Mouse (Mus musculus) MEL (cell line): ENCODE results near the gene Agap2. TPM values are rescaled to one million over a fixed set of nuclear protein-coding genes. Genes with fewer than 3 reads are reported as not detected.

Source experiments
- DNase-seq: peaks from one replicate; pipeline ENCODE4 v3.0.0; 2011; ENCODE audit warnings: low read depth, low spot score
- H3K27ac ChIP-seq: 2 replicates; pipeline ENCODE4 v1.5.1; 2012; ENCODE audit warnings: low read depth, mild to moderate bottlenecking, control low read depth, low read length, moderate library complexity; ENCODE audit not compliant: control insufficient read depth
- H3K27me3 ChIP-seq, 2 experiments: fragments of 150-350 bp in 1 of 2; sonication (generic) in 1 of 2; 2 replicates each; pipeline ENCODE4 v1.6.1; 2012; ENCODE audit warnings: low read length in 2 of 2, mild to moderate bottlenecking in 2 of 2, improper control_type of control experiment in 1 of 2, moderate library complexity in 1 of 2; ENCODE audit not compliant: insufficient read depth in 2 of 2, control insufficient read depth in 1 of 2
- H3K36me3 ChIP-seq, 2 experiments: 2 replicates each; pipeline ENCODE4 v1.6.1; 2012 to 2014; ENCODE audit warnings: low read length in 2 of 2, improper control_type of control experiment in 1 of 2, inconsistent platforms in 1 of 2, mild to moderate bottlenecking in 1 of 2; ENCODE audit not compliant: insufficient read depth in 2 of 2, control insufficient read depth in 1 of 2
- H3K4me1 ChIP-seq, 2 experiments: fragments of 150-350 bp in 1 of 2; sonication (generic) in 1 of 2; 2 replicates each; pipeline ENCODE4 v1.6.1; 2012; ENCODE audit warnings: low read length in 2 of 2, improper control_type of control experiment in 1 of 2, mild to moderate bottlenecking in 1 of 2; ENCODE audit not compliant: insufficient read depth in 2 of 2, control insufficient read depth in 1 of 2
- H3K4me3 ChIP-seq, 2 experiments: fragments of 150-350 bp in 1 of 2; sonication (generic) in 1 of 2; 2 replicates each; pipeline ENCODE4 v1.5.1; 2012; ENCODE audit warnings: low read depth in 2 of 2, low read length in 2 of 2, mild to moderate bottlenecking in 2 of 2, moderate library complexity in 2 of 2, control low read depth in 1 of 2, improper control_type of control experiment in 1 of 2; ENCODE audit not compliant: control insufficient read depth in 1 of 2, insufficient read depth in 1 of 2
- H3K79me2 ChIP-seq: 2 replicates; pipeline ENCODE4 v1.6.1; 2012; ENCODE audit warnings: mild to moderate bottlenecking, low read length, moderate library complexity; ENCODE audit not compliant: control insufficient read depth, poor library complexity, insufficient read depth
- H3K9ac ChIP-seq: 2 replicates; pipeline ENCODE4 v1.6.1; 2012; ENCODE audit warnings: low read depth, mild to moderate bottlenecking, control low read depth, low read length, moderate library complexity; ENCODE audit not compliant: control insufficient read depth, poor library complexity, severe bottlenecking
- H3K9me3 ChIP-seq: fragments of 150-350 bp; sonication (generic); replicated peaks from 2 replicates; pipeline ENCODE4 v1.6.1; 2012; ENCODE audit warnings: mild to moderate bottlenecking, low read length, improper control_type of control experiment, moderate library complexity; ENCODE audit not compliant: insufficient read depth
- BHLHE40 ChIP-seq: IDR thresholded peaks from 2 replicates; pipeline ENCODE4 v1.6.1; 2012; ENCODE audit warnings: low read depth, mild to moderate bottlenecking, inconsistent platforms, low read length, improper control_type of control experiment, borderline replicate concordance
- CHD1 ChIP-seq: IDR thresholded peaks from 2 replicates; pipeline ENCODE4 v1.6.1; 2012; ENCODE audit warnings: low read depth, mild to moderate bottlenecking, inconsistent platforms, low read length, improper control_type of control experiment
- CHD2 ChIP-seq: IDR thresholded peaks from 2 replicates; pipeline ENCODE4 v1.6.1; 2011; ENCODE audit warnings: low read length, improper control_type of control experiment
- CTCF ChIP-seq, 3 experiments: IDR thresholded peaks in 2 of 3; conservative IDR thresholded peaks in 1 of 3; 2 replicates each; pipeline ENCODE4 v1.5.1; 2011 to 2012; ENCODE audit warnings: low read length in 3 of 3, low read depth in 2 of 3, mild to moderate bottlenecking in 2 of 3, improper control_type of control experiment in 1 of 3, inconsistent platforms in 1 of 3, mixed read lengths in 1 of 3, moderate library complexity in 1 of 3; ENCODE audit not compliant: control insufficient read depth in 1 of 3, insufficient read depth in 1 of 3, poor library complexity in 1 of 3, severe bottlenecking in 1 of 3
- E2F4 ChIP-seq: IDR thresholded peaks from 2 replicates; pipeline ENCODE4 v1.6.1; 2011; ENCODE audit warnings: low read depth, low read length, improper control_type of control experiment, borderline replicate concordance
- ETS1 ChIP-seq: IDR thresholded peaks from 2 replicates; pipeline ENCODE4 v1.6.1; 2012; ENCODE audit warnings: low read depth, mild to moderate bottlenecking, inconsistent platforms, low read length, improper control_type of control experiment, moderate library complexity
- GABPA ChIP-seq: IDR thresholded peaks from 2 replicates; pipeline ENCODE4 v1.6.1; 2012; ENCODE audit warnings: low read depth, mild to moderate bottlenecking, inconsistent platforms, low read length, improper control_type of control experiment, moderate library complexity
- GATA1 ChIP-seq: IDR thresholded peaks from 2 replicates; pipeline ENCODE4 v1.6.1; 2011; ENCODE audit warnings: low read depth, low read length, improper control_type of control experiment
- JUND ChIP-seq: IDR thresholded peaks from 2 replicates; pipeline ENCODE4 v1.6.1; 2011; ENCODE audit warnings: low read depth, mild to moderate bottlenecking, improper control_type of control experiment, low read length
- KAT2A ChIP-seq: conservative IDR thresholded peaks from 2 replicates; pipeline ENCODE4 v1.6.1; 2012; ENCODE audit warnings: low read depth, low read length, improper control_type of control experiment, inconsistent platforms
- MAFK ChIP-seq: IDR thresholded peaks from 2 replicates; pipeline ENCODE4 v1.6.1; 2011; ENCODE audit warnings: low read depth, mild to moderate bottlenecking, low read length, improper control_type of control experiment, borderline replicate concordance
- MAX ChIP-seq: IDR thresholded peaks from 2 replicates; pipeline ENCODE4 v1.6.1; 2011; ENCODE audit warnings: low read length, improper control_type of control experiment
- MXI1 ChIP-seq: IDR thresholded peaks from 2 replicates; pipeline ENCODE4 v1.6.1; 2011; ENCODE audit warnings: mild to moderate bottlenecking, low read depth, low read length, improper control_type of control experiment
- MYB ChIP-seq: IDR thresholded peaks from 2 replicates; pipeline ENCODE4 v1.6.1; 2011; ENCODE audit warnings: mild to moderate bottlenecking, low read depth, low read length, improper control_type of control experiment
- MYC ChIP-seq: IDR thresholded peaks from 2 replicates; pipeline ENCODE4 v1.6.1; 2011; ENCODE audit warnings: low read depth, mild to moderate bottlenecking, low read length, improper control_type of control experiment, moderate library complexity
- NRF1 ChIP-seq: IDR thresholded peaks from 2 replicates; pipeline ENCODE4 v1.6.1; 2014; ENCODE audit warnings: low read depth, mild to moderate bottlenecking, inconsistent platforms, low read length, improper control_type of control experiment, moderate library complexity; ENCODE audit not compliant: poor library complexity, insufficient read depth, severe bottlenecking
- POLR2A ChIP-seq, 2 experiments: IDR thresholded peaks; 2 replicates each; pipeline ENCODE4 v1.6.1; 2011 to 2012; ENCODE audit warnings: low read length in 2 of 2, mild to moderate bottlenecking in 2 of 2, control low read depth in 1 of 2, improper control_type of control experiment in 1 of 2, low read depth in 1 of 2, moderate library complexity in 1 of 2; ENCODE audit not compliant: control insufficient read depth in 1 of 2, insufficient read depth in 1 of 2, poor library complexity in 1 of 2
- POLR2AphosphoS2 ChIP-seq: IDR thresholded peaks from 2 replicates; pipeline ENCODE4 v1.6.1; 2011; ENCODE audit warnings: low read length, improper control_type of control experiment
- POLR2AphosphoS5 ChIP-seq: IDR thresholded peaks from 2 replicates; pipeline ENCODE4 v1.6.1; 2012; ENCODE audit warnings: low read depth, borderline replicate concordance, mild to moderate bottlenecking, inconsistent platforms, low read length, moderate library complexity, mixed read lengths
- RAD21 ChIP-seq: IDR thresholded peaks from 2 replicates; pipeline ENCODE4 v1.6.1; 2011; ENCODE audit warnings: mild to moderate bottlenecking, low read depth, low read length, improper control_type of control experiment
- SIN3A ChIP-seq: IDR thresholded peaks from 2 replicates; pipeline ENCODE4 v1.6.1; 2012; ENCODE audit warnings: low read length, improper control_type of control experiment, inconsistent platforms
- SMC3 ChIP-seq: IDR thresholded peaks from 2 replicates; pipeline ENCODE4 v1.6.1; 2011; ENCODE audit warnings: low read depth, low read length, improper control_type of control experiment
- TAL1 ChIP-seq: IDR thresholded peaks from 2 replicates; pipeline ENCODE4 v1.6.1; 2012; ENCODE audit warnings: mild to moderate bottlenecking, inconsistent platforms, low read length, moderate library complexity, mixed read lengths
- TBP ChIP-seq: IDR thresholded peaks from 2 replicates; pipeline ENCODE4 v1.8.0; 2011; ENCODE audit warnings: low read depth, low read length, improper control_type of control experiment
- UBTF ChIP-seq: IDR thresholded peaks from 2 replicates; pipeline ENCODE4 v1.6.1; 2012; ENCODE audit warnings: low read depth, mild to moderate bottlenecking, inconsistent platforms, low read length, improper control_type of control experiment, moderate library complexity, borderline replicate concordance; ENCODE audit not compliant: insufficient read depth
- USF1 ChIP-seq: IDR thresholded peaks from 2 replicates; pipeline ENCODE4 v1.6.1; 2014; ENCODE audit warnings: low read depth, mild to moderate bottlenecking, inconsistent platforms, low read length, improper control_type of control experiment, moderate library complexity
- USF2 ChIP-seq, 2 experiments: IDR thresholded peaks; 2 replicates each; pipeline ENCODE4 v1.6.1; 2011 to 2012; ENCODE audit warnings: improper control_type of control experiment in 2 of 2, low read length in 2 of 2, borderline replicate concordance in 1 of 2, inconsistent platforms in 1 of 2, low read depth in 1 of 2, mild to moderate bottlenecking in 1 of 2; ENCODE audit not compliant: insufficient read depth in 1 of 2
- ZKSCAN1 ChIP-seq: IDR thresholded peaks from 2 replicates; pipeline ENCODE4 v1.6.1; 2012; ENCODE audit warnings: low read depth, mild to moderate bottlenecking, inconsistent platforms, low read length, improper control_type of control experiment, moderate library complexity
- ZMIZ1 ChIP-seq: IDR thresholded peaks from 2 replicates; pipeline ENCODE4 v1.6.1; 2012; ENCODE audit warnings: low read depth, mild to moderate bottlenecking, inconsistent platforms, low read length, improper control_type of control experiment, moderate library complexity
- polyA plus RNA-seq, 2 experiments: library from polyadenylated mRNA; stranded (reverse) in 1 of 2; unstranded in 1 of 2; fragments of >175 nt in 1 of 2; fragments of >200 nt in 1 of 2; gene quantifications; 2 replicates each; pipeline versions ENCODE4 v1.2.1 to v1.2.4; 2012; ENCODE audit warnings: low replicate concordance in 2 of 2, low read depth in 1 of 2; ENCODE audit not compliant: insufficient read length in 2 of 2, insufficient read depth in 1 of 2, missing spikeins in 1 of 2
- total RNA-seq: library from RNA; depleted of rRNA; stranded (reverse); fragments of 300-350 nt; gene quantifications from 2 replicates; pipeline ENCODE4 v1.2.3, GENCODE M21; 2012

Gene Agap2
- total and polyA plus RNA-seq, 3 experiments, result 0.04 to 0.46 TPM; not detected in 1

DNA sequence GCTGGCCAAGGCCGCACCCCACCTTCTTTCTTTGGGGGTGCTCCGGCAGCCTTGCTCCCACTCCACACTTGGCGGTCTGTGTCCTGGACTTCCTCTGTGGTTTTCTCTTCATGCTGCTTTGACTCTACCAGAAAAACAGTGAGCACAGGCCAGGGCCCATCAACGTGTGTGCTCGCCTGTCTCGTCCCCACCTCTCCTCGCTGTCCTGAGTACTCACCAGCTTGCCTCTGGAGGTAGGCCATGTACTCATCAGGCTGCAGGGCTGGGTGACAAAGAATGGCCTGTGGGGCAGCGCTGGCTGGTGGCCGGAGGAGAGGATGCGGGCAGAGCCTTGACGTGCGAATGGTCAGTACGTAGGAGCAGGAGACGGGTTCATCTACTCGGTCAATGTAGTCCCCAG is 24.8 kb downstream of the Agap2 start:
- no peak overlapping the region for H3K9ac ChIP-seq
- no peaks in the 10 kb centered on the region for H3K79me2 ChIP-seq
- TF ChIP-seq RAD21 (no peak), MYB (no peak), CTCF (IDR thresholded peaks at IDR 0.05 in 2 of 3, conservative IDR thresholded peaks at IDR 0.05 in 1 of 3; ENCODE audit: control insufficient read depth in 1 of 3, insufficient read depth in 1 of 3, low read depth in 2 of 3, low read length in 3 of 3, poor library complexity in 1 of 3, severe bottlenecking in 1 of 3) (no peak), E2F4 (no peak), NRF1 (no peak), GABPA (no peak), USF2 (IDR thresholded peaks at IDR 0.05; ENCODE audit: borderline replicate concordance in 1 of 2, insufficient read depth in 1 of 2, low read depth in 1 of 2, low read length in 2 of 2) (no peak), CHD1 (no peak), UBTF (no peak), ZKSCAN1 (no peak), POLR2AphosphoS5 (no peak), BHLHE40 (no peak), MAX (no peak), KAT2A (no peak), MAFK (no peak)
- H3K4me1 ChIP-seq, result peaks cover 2 to 20% of the 10 kb centered on the region in 2 experiments
- no peaks in the 10 kb centered on the region for H3K9me3 ChIP-seq
- H3K27me3 ChIP-seq, result no peaks in the 10 kb centered on the region
- no peak overlapping the region for H3K4me3 ChIP-seq
- H3K36me3 ChIP-seq, result peaks cover 2 to 7% of the 10 kb centered on the region in 2 experiments; a peak in 2 of 4 replicates
- H3K27ac ChIP-seq, result no peak overlapping the region
- no peak for DNase-seq

DNA sequence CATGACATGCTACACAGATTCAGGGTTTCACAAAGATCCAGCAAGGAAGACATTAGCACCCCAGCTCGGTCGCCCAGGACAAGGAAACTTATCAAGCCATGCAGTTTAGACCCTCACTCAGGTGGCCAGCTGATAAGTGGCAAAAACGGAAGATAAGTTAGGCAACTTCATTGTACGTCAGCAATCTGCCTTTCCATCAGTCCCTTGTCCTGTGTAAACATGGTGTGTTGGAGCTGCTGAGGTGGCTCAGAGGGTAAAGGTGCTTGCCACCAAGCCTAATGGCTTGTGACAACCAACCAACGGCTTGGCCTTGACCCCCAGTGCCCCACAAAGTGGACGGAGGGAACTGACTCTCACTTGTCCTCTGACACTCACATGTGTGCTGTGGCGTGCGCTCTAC is 25.3 kb downstream of the Agap2 start:
- Histone ChIP-seq H3K36me3 (peaks cover 2 to 7% of the 10 kb centered on the region in 2 experiments; a peak in 2 of 4 replicates), H3K79me2 (no peaks in the 10 kb centered on the region), H3K9ac (no peak overlapping the region), H3K27me3 (no peaks in the 10 kb centered on the region), H3K9me3 (no peaks in the 10 kb centered on the region), H3K27ac (no peak overlapping the region), H3K4me1 (peaks cover 2 to 20% of the 10 kb centered on the region in 2 experiments), H3K4me3 (no peak overlapping the region)
- DNase-seq, result no peak
- TF ChIP-seq NRF1, result no peak
- no peak for TF ChIP-seq MYC
- no peak for TF ChIP-seq JUND
- TF ChIP-seq KAT2A, result no peak
- TF ChIP-seq POLR2A (IDR thresholded peaks at IDR 0.05; ENCODE audit: control insufficient read depth in 1 of 2, insufficient read depth in 1 of 2, low read depth in 1 of 2, low read length in 2 of 2, poor library complexity in 1 of 2), result no peak
- TF ChIP-seq SMC3, result no peak
- TF ChIP-seq MAX, result no peak
- no peak for TF ChIP-seq MXI1
- peak; percentile 48 for TF ChIP-seq GATA1
- TF ChIP-seq E2F4, result no peak
- TF ChIP-seq CTCF (IDR thresholded peaks at IDR 0.05 in 2 of 3, conservative IDR thresholded peaks at IDR 0.05 in 1 of 3; ENCODE audit: control insufficient read depth in 1 of 3, insufficient read depth in 1 of 3, low read depth in 2 of 3, low read length in 3 of 3, poor library complexity in 1 of 3, severe bottlenecking in 1 of 3), result no peak
- no peak for TF ChIP-seq SIN3A
- TF ChIP-seq USF1, result no peak
- TF ChIP-seq ZMIZ1, result no peak
- TF ChIP-seq MYB, result no peak
- no peak for TF ChIP-seq RAD21
- no peak for TF ChIP-seq GABPA
- TF ChIP-seq ZKSCAN1, result no peak
- no peak for TF ChIP-seq CHD1
- no peak for TF ChIP-seq CHD2
- no peak for TF ChIP-seq TBP
- no peak for TF ChIP-seq POLR2AphosphoS2
- no peak for TF ChIP-seq UBTF
- no peak for TF ChIP-seq POLR2AphosphoS5
- TF ChIP-seq TAL1, result no peak; the same call in 1 of the 2 replicates
- peak; percentile 28; the same call in 1 of the 2 replicates for TF ChIP-seq ETS1
